Mouse (Mus musculus): Measurements from ENCODE around the gene Creb3.

The Creb3 gene

DNA sequence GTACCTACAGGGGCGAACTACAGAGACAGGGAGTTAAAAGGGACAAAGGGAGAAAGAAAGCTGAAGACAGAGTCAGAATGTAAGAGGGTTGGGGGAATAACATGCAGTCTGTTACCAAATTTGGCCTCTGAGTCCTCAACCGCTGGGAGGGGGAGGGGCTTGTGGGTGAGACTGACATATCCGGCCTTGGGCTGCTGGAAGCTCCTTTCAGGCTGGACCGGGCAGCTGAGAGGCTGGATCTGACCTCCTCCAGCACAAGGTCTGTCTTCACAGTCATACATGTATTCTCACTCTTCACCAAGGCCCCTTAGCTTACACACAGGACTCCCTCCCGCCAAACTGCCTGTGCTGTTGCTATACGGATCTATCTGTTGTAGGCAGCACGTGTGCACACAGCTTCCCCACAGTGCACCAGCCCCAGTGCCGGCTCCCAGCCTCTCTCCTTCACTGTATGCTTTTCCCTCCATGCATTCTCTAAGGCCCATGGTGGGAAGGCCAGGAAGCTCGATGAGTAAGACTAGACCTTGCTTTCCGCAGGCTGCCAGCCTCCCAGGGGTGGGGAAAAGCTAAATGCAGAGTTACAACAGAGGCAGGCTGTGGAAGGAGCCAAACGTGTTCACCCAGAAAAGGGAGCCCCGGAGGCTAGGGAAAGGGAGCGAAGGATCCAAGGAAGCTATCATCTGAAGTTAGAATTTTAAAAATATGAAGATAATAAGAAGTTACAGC lies 3.3 kb upstream of the Creb3 start:
- no peak for DNase-seq

DNA sequence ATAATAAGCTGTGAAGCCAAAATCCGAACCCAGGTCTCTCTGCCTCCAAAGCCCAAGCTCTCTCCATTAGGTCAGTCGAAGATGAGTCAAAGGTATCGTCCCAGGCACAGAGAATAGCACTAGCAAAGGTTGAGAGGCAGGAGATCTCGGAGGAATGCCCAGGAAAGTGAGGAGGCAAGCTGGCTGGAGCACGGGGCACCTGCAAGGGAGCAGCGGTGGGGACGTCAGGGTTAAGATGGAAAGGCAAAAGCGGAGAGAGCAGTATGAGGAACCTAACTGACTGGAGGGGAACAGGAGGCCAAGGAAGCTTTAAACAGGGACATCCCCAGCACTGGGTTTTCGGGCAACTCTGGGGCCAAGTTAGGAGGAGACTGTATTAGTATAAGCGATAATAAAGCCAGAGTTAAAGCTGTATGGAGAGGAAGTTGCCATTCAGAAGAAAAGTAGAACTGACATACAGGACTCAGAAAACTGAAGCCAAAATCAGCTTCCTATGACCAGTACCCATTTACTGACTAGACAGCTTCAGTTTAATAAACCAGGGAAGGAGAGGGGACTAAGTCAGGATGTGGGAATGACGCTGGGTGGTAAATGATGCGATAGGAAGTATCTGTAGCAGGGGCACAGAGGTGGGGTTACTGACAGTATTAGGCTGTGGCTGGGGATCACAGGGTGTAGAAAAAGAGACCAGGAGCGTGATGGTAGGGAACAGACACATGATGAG lies 2.5 kb upstream of the Creb3 start:
- no peak for DNase-seq

DNA sequence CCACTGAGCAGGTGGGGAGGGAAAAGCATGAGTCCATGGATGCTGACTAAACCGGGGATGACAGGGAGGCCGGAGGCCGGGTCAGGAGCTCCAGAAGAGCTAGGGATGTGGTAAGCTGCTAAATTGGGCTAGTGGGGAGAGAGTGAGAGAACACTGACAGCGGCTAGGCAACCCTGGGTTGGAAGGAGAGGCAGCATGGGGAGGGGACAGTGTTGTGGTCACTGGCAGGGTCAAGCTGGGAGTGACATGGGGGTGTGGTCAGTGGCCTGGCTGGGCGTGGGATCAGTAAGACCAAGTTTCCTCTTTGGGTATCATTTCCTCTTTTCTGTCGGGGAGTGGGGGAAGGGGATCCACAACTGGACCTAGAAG lies 1.9 kb upstream of the Creb3 start:
- no peak for DNase-seq

GRCm38 (mm10) chr4:43560976-43561375 lies 1.2 kb upstream of the Creb3 start:
- DNase-seq: no peak

DNA sequence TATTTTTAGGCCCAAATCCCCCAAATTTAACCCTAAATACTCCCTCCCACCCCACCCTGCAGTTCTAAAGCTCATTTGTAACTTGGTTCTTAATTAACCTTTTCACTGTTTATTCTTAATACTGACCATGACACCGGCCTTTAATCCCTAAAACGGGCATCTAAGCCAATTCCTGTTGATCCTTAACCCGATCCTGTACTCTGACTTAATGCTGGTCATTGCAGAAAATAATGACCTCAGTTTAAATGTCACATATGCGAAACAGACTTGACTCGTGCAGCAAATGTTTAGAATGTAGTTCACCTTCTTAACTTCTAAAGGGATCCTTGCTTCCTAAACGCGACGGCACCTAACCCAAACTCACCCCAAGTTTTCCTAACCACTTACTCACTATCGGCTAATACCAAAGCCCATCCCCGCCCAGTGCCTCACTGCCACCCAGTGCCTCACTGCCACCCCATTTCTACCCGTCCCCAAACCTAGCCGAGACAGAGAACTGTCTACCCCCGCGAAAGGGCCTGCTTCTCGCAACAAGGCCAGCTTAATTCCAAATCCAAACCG lies 616 bp upstream of the Creb3 start:
- DNase-seq: no peak

- no peak for DNase-seq
Measured at GRCm38 (mm10) chr4:43562769-43563600, 853 bp downstream of the Creb3 start.

DNA sequence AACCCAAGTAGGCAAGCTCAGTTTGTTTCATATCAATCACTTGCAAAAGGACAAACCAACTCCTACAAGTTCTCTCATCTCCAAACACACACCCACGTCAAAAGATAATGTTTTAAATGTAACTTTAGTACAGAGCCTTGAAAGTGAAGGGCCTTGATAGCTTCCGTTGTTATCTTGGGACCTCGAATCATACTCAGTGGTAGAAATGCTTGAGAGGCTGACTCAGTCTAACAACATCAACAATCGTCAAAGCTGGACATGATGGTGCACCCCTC lies 1.4 kb downstream of the Creb3 start:
- no peak for DNase-seq

- no peak for DNase-seq
Measured at GRCm38 (mm10) chr4:43564231-43564630, 2.1 kb downstream of the Creb3 start.

GRCm38 (mm10) chr4:43567140-43567539 lies 5.0 kb downstream of the Creb3 start:
- no peak for DNase-seq

DNA sequence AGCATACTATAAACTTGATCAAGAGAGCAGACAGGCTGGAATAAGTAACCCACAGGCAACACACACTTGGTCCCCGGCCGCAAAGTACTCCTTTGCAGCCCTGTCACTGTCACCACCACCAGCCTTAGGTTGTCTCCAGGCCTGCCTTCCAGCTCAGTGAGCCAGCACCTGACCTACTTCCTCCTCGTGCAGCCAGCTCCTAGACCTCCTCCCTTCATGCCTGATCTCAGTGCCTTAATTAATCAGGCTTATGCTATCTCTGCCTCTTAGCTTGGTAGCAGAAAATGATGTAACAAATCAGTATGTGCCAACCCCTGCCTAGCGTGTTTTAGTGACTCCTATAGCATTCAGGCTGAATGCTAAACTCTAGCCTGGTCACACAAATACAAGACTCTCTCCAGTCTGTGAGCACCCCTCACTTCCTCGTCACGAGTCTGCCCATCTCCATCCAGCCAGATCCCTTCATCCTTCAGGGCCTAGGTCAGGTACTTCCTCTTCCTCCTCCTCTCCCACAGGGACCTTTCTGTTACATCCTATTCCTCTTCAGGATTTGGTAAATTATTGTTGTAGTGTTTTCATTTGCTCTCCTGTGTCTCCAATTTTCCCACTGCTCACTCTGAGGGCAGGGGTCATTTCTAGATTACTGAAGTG lies 9.4 kb downstream of the Creb3 start:
- no peak for DNase-seq

GRCm38 (mm10) chr4:43573561-43573960 lies 11.4 kb downstream of the Creb3 start:
- no peak for DNase-seq

DNA sequence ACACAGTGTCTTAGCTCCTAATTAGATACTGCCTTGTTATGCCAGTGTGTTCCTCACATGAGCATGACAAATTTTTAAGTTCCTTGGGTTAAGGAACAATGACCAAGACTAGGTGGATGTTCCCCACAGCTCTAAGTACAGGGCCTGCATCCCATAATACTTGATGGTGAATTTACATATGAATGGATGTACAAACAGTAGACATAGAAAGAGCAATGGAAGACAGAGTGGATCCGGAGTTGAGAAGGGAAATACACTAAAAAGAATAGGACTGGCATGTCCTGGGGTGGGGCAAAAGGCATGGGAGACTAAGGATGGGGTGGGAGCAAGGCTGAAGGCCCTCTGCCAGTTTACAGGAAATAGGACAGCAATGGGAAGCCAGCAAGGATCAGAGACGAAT lies 13.2 kb downstream of the Creb3 start:
- DNase-seq: no peak

DNA sequence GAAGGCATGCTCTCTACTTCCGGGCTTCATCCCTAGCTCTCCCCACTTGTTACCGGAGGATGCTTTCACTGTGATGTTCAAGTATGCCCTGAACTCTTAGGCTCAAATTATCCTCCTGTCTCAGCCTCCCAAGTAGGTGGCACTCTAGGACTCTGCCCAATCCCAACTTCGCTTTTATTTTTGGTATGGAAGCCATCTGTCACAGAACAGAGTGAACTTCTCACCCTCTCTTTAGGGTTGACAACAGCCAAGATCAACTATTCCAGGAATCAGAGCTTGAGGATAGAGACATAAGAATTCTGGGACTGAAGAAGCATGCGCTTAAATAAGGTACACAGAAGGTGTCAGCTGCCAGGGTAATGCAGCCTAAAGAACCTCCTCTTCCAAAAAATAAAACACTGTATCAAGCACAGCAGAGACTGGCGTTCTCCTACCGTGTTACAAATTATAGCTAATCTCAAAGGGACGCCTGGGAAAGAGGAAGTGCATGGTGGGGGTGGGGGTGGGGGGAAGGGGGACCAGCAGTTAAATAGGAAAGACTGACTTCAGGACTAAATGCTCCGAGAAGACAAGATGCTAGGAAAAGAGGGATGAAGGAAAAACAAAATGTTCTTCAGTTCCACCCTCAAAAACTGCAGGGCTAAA lies 15.2 kb downstream of the Creb3 start:
- no peak for DNase-seq

DNA sequence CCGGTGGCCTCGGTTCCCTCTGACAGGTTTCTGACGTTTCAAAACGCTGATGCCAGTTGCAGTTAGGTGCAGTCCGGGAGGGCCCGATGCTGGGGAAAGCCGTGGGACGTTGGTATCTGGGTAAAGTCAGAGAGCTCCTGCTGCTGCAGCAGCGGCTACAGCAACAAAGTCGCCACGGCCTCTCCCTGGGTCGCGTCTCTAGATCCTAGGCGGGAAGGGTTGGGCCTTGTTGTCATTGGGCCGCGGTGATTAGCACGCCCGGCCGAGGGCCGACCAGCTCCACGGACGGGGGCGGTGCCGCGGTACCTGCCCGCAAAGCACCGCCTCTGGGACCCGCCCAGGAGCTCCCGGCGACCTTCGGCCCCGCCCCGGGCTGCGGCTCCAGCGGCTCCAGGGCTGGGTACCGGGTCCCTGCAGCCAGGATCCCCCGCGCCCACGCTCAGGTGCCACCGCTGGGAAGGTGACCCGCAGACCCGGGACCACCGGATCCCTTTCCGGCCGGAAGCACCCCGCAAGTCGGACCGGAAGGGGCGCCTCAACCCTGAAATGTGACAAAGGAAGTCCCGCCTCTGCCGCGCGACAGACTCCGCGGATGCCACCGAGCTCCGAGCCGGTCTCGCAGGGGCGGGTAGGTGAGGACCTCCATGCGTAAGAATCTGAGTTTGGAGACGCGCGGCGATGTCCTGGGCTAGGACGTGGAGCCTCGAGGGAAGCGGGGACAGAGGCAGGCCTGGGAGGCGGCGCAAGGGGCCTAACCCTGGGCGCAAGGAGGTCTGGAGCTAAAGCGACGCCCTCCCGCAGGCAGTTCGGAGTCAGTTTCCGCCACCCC lies 16.5 kb downstream of the Creb3 start, which contains the start of the genes Rgp1 and Gba2:
Rgp1 (plus strand) TSS at position 340 of the 829 bp plus-strand sequence.
Gba2 (minus strand) TSS at position 498 of the 829 bp plus-strand sequence.
- peak; percentile 78 for DNase-seq

DNA sequence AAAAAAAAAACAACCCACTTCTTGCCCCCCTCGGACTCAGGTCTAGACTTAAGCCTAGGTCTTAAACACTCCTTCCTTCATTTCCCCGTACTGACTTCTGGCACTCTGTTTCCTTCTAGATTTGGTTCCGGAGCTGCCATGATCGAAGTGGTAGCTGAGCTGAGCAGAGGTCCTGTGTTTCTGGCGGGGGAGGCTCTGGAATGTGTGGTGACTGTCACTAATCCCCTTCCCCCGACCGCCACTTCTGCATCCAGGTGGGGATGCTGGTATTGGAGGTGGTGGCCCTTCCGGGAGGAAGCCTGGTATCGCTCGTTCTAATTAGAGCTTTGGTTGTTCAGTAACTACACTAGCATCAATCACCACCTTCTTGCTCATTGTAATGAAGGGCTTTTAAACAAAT lies 17.1 kb downstream of the Creb3 start:
- DNase-seq: no peak

DNA sequence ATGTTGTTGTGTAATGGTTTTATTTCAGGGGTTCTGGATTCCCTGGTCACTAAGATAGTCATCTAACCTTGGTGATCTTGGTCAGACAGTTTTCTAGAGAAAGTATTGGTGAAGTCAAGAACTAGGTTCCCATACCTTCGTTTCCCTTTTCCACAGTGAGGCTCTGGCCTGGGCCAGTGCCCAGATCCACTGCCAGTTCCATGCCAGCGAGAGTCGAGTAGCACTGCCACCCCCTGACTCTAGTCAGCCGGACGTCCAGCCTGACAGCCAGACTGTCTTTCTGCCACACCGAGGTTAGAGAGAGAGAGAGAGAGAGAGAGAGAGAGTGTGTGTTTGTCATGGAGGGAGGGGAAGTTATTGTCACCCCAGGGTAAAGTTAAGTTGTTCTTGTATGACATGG lies 17.6 kb downstream of the Creb3 start:
- DNase-seq: no peak

DNA sequence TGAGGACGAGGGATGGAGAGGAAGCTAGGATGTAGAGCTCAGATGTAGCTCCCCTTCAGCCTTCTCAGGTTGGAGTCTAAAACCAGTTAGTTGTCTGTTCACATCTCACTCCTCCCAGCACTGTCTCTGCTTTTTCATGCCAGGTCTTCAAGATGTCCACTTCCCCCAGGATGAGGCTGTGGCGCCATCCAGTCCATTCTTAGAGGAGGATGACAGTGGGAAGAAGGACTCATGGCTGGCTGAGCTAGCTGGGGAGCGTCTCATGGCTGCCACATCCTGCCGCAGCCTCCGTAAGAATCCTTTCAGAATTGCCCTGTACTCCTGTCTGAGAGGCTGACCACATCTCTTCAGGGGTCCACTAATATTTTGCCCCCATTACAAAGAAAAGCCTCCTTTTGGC lies 18.6 kb downstream of the Creb3 start:
- no peak for DNase-seq

DNA sequence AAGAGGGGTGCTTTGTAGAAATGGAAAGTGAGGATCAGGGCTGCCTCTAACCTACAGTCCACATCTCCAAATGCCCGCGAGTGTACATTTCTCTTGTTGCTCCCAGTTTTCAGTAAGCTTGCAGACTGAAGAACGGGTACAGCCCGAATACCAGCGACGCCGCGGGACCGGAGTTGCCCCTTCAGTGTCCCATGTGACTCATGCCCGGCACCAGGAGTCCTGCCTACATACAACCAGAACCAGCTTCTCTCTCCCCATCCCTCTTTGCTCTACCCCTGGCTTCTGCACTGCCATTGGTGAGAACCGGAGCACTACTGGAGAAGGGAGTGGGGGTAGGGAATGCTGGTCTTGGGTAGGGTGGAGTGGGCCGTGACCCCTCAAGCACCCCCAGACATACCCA lies 19.2 kb downstream of the Creb3 start:
- no peak for DNase-seq

- DNase-seq: no peak
Measured at GRCm38 (mm10) chr4:43582241-43582640, 20.1 kb downstream of the Creb3 start.

GRCm38 (mm10) chr4:43583421-43583820 lies 21.3 kb downstream of the Creb3 start:
- no peak for DNase-seq
